Mouse (Mus musculus) MEL (cell line): ENCODE measurements around the gene Figla. TPM values are rescaled to one million over a fixed set of nuclear protein-coding genes. Genes with fewer than 3 reads are reported as not detected.

Source experiments
- DNase-seq: peaks from one replicate; pipeline ENCODE4 v3.0.0; 2011; ENCODE audit warnings: low read depth, low spot score
- H3K27ac ChIP-seq: 2 replicates; pipeline ENCODE4 v1.5.1; 2012; ENCODE audit warnings: low read depth, mild to moderate bottlenecking, control low read depth, low read length, moderate library complexity; ENCODE audit not compliant: control insufficient read depth
- H3K27me3 ChIP-seq, 2 experiments: fragments of 150-350 bp in 1 of 2; sonication (generic) in 1 of 2; 2 replicates each; pipeline ENCODE4 v1.6.1; 2012; ENCODE audit warnings: low read length in 2 of 2, mild to moderate bottlenecking in 2 of 2, improper control_type of control experiment in 1 of 2, moderate library complexity in 1 of 2; ENCODE audit not compliant: insufficient read depth in 2 of 2, control insufficient read depth in 1 of 2
- H3K36me3 ChIP-seq, 2 experiments: 2 replicates each; pipeline ENCODE4 v1.6.1; 2012 to 2014; ENCODE audit warnings: low read length in 2 of 2, improper control_type of control experiment in 1 of 2, inconsistent platforms in 1 of 2, mild to moderate bottlenecking in 1 of 2; ENCODE audit not compliant: insufficient read depth in 2 of 2, control insufficient read depth in 1 of 2
- H3K4me1 ChIP-seq, 2 experiments: fragments of 150-350 bp in 1 of 2; sonication (generic) in 1 of 2; 2 replicates each; pipeline ENCODE4 v1.6.1; 2012; ENCODE audit warnings: low read length in 2 of 2, improper control_type of control experiment in 1 of 2, mild to moderate bottlenecking in 1 of 2; ENCODE audit not compliant: insufficient read depth in 2 of 2, control insufficient read depth in 1 of 2
- H3K4me3 ChIP-seq, 2 experiments: fragments of 150-350 bp in 1 of 2; sonication (generic) in 1 of 2; 2 replicates each; pipeline ENCODE4 v1.5.1; 2012; ENCODE audit warnings: low read depth in 2 of 2, low read length in 2 of 2, mild to moderate bottlenecking in 2 of 2, moderate library complexity in 2 of 2, control low read depth in 1 of 2, improper control_type of control experiment in 1 of 2; ENCODE audit not compliant: control insufficient read depth in 1 of 2, insufficient read depth in 1 of 2
- H3K79me2 ChIP-seq: 2 replicates; pipeline ENCODE4 v1.6.1; 2012; ENCODE audit warnings: mild to moderate bottlenecking, low read length, moderate library complexity; ENCODE audit not compliant: control insufficient read depth, poor library complexity, insufficient read depth
- H3K9ac ChIP-seq: 2 replicates; pipeline ENCODE4 v1.6.1; 2012; ENCODE audit warnings: low read depth, mild to moderate bottlenecking, control low read depth, low read length, moderate library complexity; ENCODE audit not compliant: control insufficient read depth, poor library complexity, severe bottlenecking
- H3K9me3 ChIP-seq: fragments of 150-350 bp; sonication (generic); replicated peaks from 2 replicates; pipeline ENCODE4 v1.6.1; 2012; ENCODE audit warnings: mild to moderate bottlenecking, low read length, improper control_type of control experiment, moderate library complexity; ENCODE audit not compliant: insufficient read depth
- CHD1 ChIP-seq: IDR thresholded peaks from 2 replicates; pipeline ENCODE4 v1.6.1; 2012; ENCODE audit warnings: low read depth, mild to moderate bottlenecking, inconsistent platforms, low read length, improper control_type of control experiment
- CHD2 ChIP-seq: IDR thresholded peaks from 2 replicates; pipeline ENCODE4 v1.6.1; 2011; ENCODE audit warnings: low read length, improper control_type of control experiment
- CTCF ChIP-seq, 3 experiments: IDR thresholded peaks in 2 of 3; conservative IDR thresholded peaks in 1 of 3; 2 replicates each; pipeline ENCODE4 v1.5.1; 2011 to 2012; ENCODE audit warnings: low read length in 3 of 3, low read depth in 2 of 3, mild to moderate bottlenecking in 2 of 3, improper control_type of control experiment in 1 of 3, inconsistent platforms in 1 of 3, mixed read lengths in 1 of 3, moderate library complexity in 1 of 3; ENCODE audit not compliant: control insufficient read depth in 1 of 3, insufficient read depth in 1 of 3, poor library complexity in 1 of 3, severe bottlenecking in 1 of 3
- E2F4 ChIP-seq: IDR thresholded peaks from 2 replicates; pipeline ENCODE4 v1.6.1; 2011; ENCODE audit warnings: low read depth, low read length, improper control_type of control experiment, borderline replicate concordance
- ELF1 ChIP-seq: IDR thresholded peaks from 2 replicates; pipeline ENCODE4 v1.6.1; 2014; ENCODE audit warnings: low read depth, mild to moderate bottlenecking, inconsistent platforms, low read length, improper control_type of control experiment, moderate library complexity
- EP300 ChIP-seq, 2 experiments: IDR thresholded peaks; 2 replicates each; pipeline ENCODE4 v1.6.1; 2011; ENCODE audit warnings: improper control_type of control experiment in 2 of 2, low read length in 2 of 2, low read depth in 1 of 2, mild to moderate bottlenecking in 1 of 2
- ETS1 ChIP-seq: IDR thresholded peaks from 2 replicates; pipeline ENCODE4 v1.6.1; 2012; ENCODE audit warnings: low read depth, mild to moderate bottlenecking, inconsistent platforms, low read length, improper control_type of control experiment, moderate library complexity
- GABPA ChIP-seq: IDR thresholded peaks from 2 replicates; pipeline ENCODE4 v1.6.1; 2012; ENCODE audit warnings: low read depth, mild to moderate bottlenecking, inconsistent platforms, low read length, improper control_type of control experiment, moderate library complexity
- GATA1 ChIP-seq: IDR thresholded peaks from 2 replicates; pipeline ENCODE4 v1.6.1; 2011; ENCODE audit warnings: low read depth, low read length, improper control_type of control experiment
- MAX ChIP-seq: IDR thresholded peaks from 2 replicates; pipeline ENCODE4 v1.6.1; 2011; ENCODE audit warnings: low read length, improper control_type of control experiment
- MAZ ChIP-seq: IDR thresholded peaks from 2 replicates; pipeline ENCODE4 v1.6.1; 2012; ENCODE audit warnings: low read depth, mild to moderate bottlenecking, inconsistent platforms, low read length, improper control_type of control experiment
- MEF2A ChIP-seq: IDR thresholded peaks from 2 replicates; pipeline ENCODE4 v1.6.1; 2014; ENCODE audit warnings: low read depth, mild to moderate bottlenecking, inconsistent platforms, low read length, improper control_type of control experiment; ENCODE audit not compliant: poor library complexity, insufficient replicate concordance, severe bottlenecking; ENCODE audit errors: extremely low read depth
- MXI1 ChIP-seq: IDR thresholded peaks from 2 replicates; pipeline ENCODE4 v1.6.1; 2011; ENCODE audit warnings: mild to moderate bottlenecking, low read depth, low read length, improper control_type of control experiment
- MYB ChIP-seq: IDR thresholded peaks from 2 replicates; pipeline ENCODE4 v1.6.1; 2011; ENCODE audit warnings: mild to moderate bottlenecking, low read depth, low read length, improper control_type of control experiment
- POLR2A ChIP-seq, 2 experiments: IDR thresholded peaks; 2 replicates each; pipeline ENCODE4 v1.6.1; 2011 to 2012; ENCODE audit warnings: low read length in 2 of 2, mild to moderate bottlenecking in 2 of 2, control low read depth in 1 of 2, improper control_type of control experiment in 1 of 2, low read depth in 1 of 2, moderate library complexity in 1 of 2; ENCODE audit not compliant: control insufficient read depth in 1 of 2, insufficient read depth in 1 of 2, poor library complexity in 1 of 2
- POLR2AphosphoS2 ChIP-seq: IDR thresholded peaks from 2 replicates; pipeline ENCODE4 v1.6.1; 2011; ENCODE audit warnings: low read length, improper control_type of control experiment
- POLR2AphosphoS5 ChIP-seq: IDR thresholded peaks from 2 replicates; pipeline ENCODE4 v1.6.1; 2012; ENCODE audit warnings: low read depth, borderline replicate concordance, mild to moderate bottlenecking, inconsistent platforms, low read length, moderate library complexity, mixed read lengths
- RCOR1 ChIP-seq: IDR thresholded peaks from 2 replicates; pipeline ENCODE4 v1.6.1; 2012; ENCODE audit warnings: low read depth, mild to moderate bottlenecking, inconsistent platforms, low read length, improper control_type of control experiment
- TCF12 ChIP-seq: IDR thresholded peaks from 2 replicates; pipeline ENCODE4 v1.6.1; 2014; ENCODE audit warnings: low read depth, mild to moderate bottlenecking, inconsistent platforms, low read length, improper control_type of control experiment, moderate library complexity
- UBTF ChIP-seq: IDR thresholded peaks from 2 replicates; pipeline ENCODE4 v1.6.1; 2012; ENCODE audit warnings: low read depth, mild to moderate bottlenecking, inconsistent platforms, low read length, improper control_type of control experiment, moderate library complexity, borderline replicate concordance; ENCODE audit not compliant: insufficient read depth
- USF2 ChIP-seq, 2 experiments: IDR thresholded peaks; 2 replicates each; pipeline ENCODE4 v1.6.1; 2011 to 2012; ENCODE audit warnings: improper control_type of control experiment in 2 of 2, low read length in 2 of 2, borderline replicate concordance in 1 of 2, inconsistent platforms in 1 of 2, low read depth in 1 of 2, mild to moderate bottlenecking in 1 of 2; ENCODE audit not compliant: insufficient read depth in 1 of 2
- ZMIZ1 ChIP-seq: IDR thresholded peaks from 2 replicates; pipeline ENCODE4 v1.6.1; 2012; ENCODE audit warnings: low read depth, mild to moderate bottlenecking, inconsistent platforms, low read length, improper control_type of control experiment, moderate library complexity
- polyA plus RNA-seq, 2 experiments: library from polyadenylated mRNA; stranded (reverse) in 1 of 2; unstranded in 1 of 2; fragments of >175 nt in 1 of 2; fragments of >200 nt in 1 of 2; gene quantifications; 2 replicates each; pipeline versions ENCODE4 v1.2.1 to v1.2.4; 2012; ENCODE audit warnings: low replicate concordance in 2 of 2, low read depth in 1 of 2; ENCODE audit not compliant: insufficient read length in 2 of 2, insufficient read depth in 1 of 2, missing spikeins in 1 of 2
- total RNA-seq: library from RNA; depleted of rRNA; stranded (reverse); fragments of 300-350 nt; gene quantifications from 2 replicates; pipeline ENCODE4 v1.2.3, GENCODE M21; 2012

Figla gene
- total and polyA plus RNA-seq, 3 experiments: not detected

- DNase-seq: no peak
- Histone ChIP-seq H3K36me3 (no peaks in the 10 kb centered on the region), H3K4me1 (no peaks in the 10 kb centered on the region), H3K9me3 (no peaks in the 10 kb centered on the region), H3K9ac (no peak overlapping the region), H3K4me3 (no peak overlapping the region), H3K27me3 (peaks cover 2% of the 10 kb centered on the region in 2 experiments; a peak in 1 of 4 replicates), H3K79me2 (no peaks in the 10 kb centered on the region), H3K27ac (no peak overlapping the region)
- TF ChIP-seq UBTF (no peak), POLR2A (IDR thresholded peaks at IDR 0.05; ENCODE audit: control insufficient read depth in 1 of 2, insufficient read depth in 1 of 2, low read depth in 1 of 2, low read length in 2 of 2, poor library complexity in 1 of 2) (no peak), MYB (no peak), CHD1 (no peak), POLR2AphosphoS5 (no peak), EP300 (IDR thresholded peaks at IDR 0.05; ENCODE audit: low read depth in 1 of 2, low read length in 2 of 2) (no peak), CTCF (IDR thresholded peaks at IDR 0.05 in 2 of 3, conservative IDR thresholded peaks at IDR 0.05 in 1 of 3; ENCODE audit: control insufficient read depth in 1 of 3, insufficient read depth in 1 of 3, low read depth in 2 of 3, low read length in 3 of 3, poor library complexity in 1 of 3, severe bottlenecking in 1 of 3) (no peak), USF2 (IDR thresholded peaks at IDR 0.05; ENCODE audit: borderline replicate concordance in 1 of 2, insufficient read depth in 1 of 2, low read depth in 1 of 2, low read length in 2 of 2) (no peak), MEF2A (no peak)
These were observed 46.7 kb downstream of the Figla start for GRCm38 (mm10) chr6:86062684-86063083.

GRCm38 (mm10) chr6:86064318-86065016, 48.5 kb downstream of the Figla start:
- TF ChIP-seq CHD2: no peak
- TF ChIP-seq ETS1: no peak
- no peak for TF ChIP-seq ZMIZ1
- no peak for TF ChIP-seq MAX
- TF ChIP-seq POLR2AphosphoS2: no peak
- no peak for TF ChIP-seq MAZ
- no peak for TF ChIP-seq MXI1
- no peak for TF ChIP-seq GATA1
- no peak for TF ChIP-seq UBTF
- TF ChIP-seq TCF12: no peak
- TF ChIP-seq E2F4: no peak
- TF ChIP-seq GABPA: no peak
- TF ChIP-seq RCOR1: no peak
- TF ChIP-seq ELF1: no peak
- no peak for DNase-seq
- no peaks in the 10 kb centered on the region for H3K4me1 ChIP-seq
- H3K9me3 ChIP-seq: no peaks in the 10 kb centered on the region
- H3K36me3 ChIP-seq: no peaks in the 10 kb centered on the region
- no peak overlapping the region for H3K9ac ChIP-seq
- H3K4me3 ChIP-seq: no peak overlapping the region
- no peaks in the 10 kb centered on the region for H3K79me2 ChIP-seq
- no peak overlapping the region for H3K27ac ChIP-seq
- H3K27me3 ChIP-seq: peaks cover 2% of the 10 kb centered on the region in 2 experiments; a peak in 1 of 4 replicates
